Mouse (Mus musculus) forebrain, embryonic 13.5 days (tissue): ENCODE measurements at regions not wholly inside any gene's neighbourhood (a gene's known extent, or its start where the extent isn't known, plus 50 kb on each side); places are given as distances from the start of the nearest gene placed in this dataset.

Experiments
- ATAC-seq: fragments of 200-750 bp; cut with Nextera tagmentation; 2 replicates; pipeline ENCODE4 v1.8.0; 2017
- H3K27ac ChIP-seq: fragments of 300-500 bp; sonication (generic); 2 replicates; pipeline ENCODE4 v1.5.1; 2015; ENCODE audit warnings: inconsistent platforms, mild to moderate bottlenecking, moderate library complexity
- H3K27me3 ChIP-seq: fragments of 300-500 bp; sonication (generic); 2 replicates; pipeline ENCODE4 v1.6.1; 2015; ENCODE audit warnings: mild to moderate bottlenecking, inconsistent platforms
- H3K36me3 ChIP-seq: fragments of 300-500 bp; sonication (generic); 2 replicates; pipeline ENCODE4 v1.6.1; 2015; ENCODE audit warnings: mild to moderate bottlenecking, inconsistent platforms; ENCODE audit not compliant: poor library complexity, severe bottlenecking
- H3K4me1 ChIP-seq: fragments of 300-500 bp; sonication (generic); 2 replicates; pipeline ENCODE4 v1.6.1; 2015; ENCODE audit warnings: inconsistent platforms
- H3K4me2 ChIP-seq: fragments of 300-500 bp; sonication (generic); 2 replicates; pipeline ENCODE4 v1.6.1; 2015; ENCODE audit warnings: inconsistent platforms, mild to moderate bottlenecking, moderate library complexity
- H3K4me3 ChIP-seq: fragments of 300-500 bp; sonication (generic); 2 replicates; pipeline ENCODE4 v1.5.1; 2015; ENCODE audit warnings: mild to moderate bottlenecking, inconsistent platforms
- H3K9ac ChIP-seq: fragments of 300-500 bp; sonication (generic); 2 replicates; pipeline ENCODE4 v1.6.1; 2015; ENCODE audit warnings: mild to moderate bottlenecking, inconsistent platforms
- H3K9me3 ChIP-seq: fragments of 300-500 bp; sonication (generic); replicated peaks from 2 replicates; pipeline ENCODE4 v1.6.1; 2016; ENCODE audit warnings: inconsistent platforms
- WGBS: fragments of 180-500 bp; shearing (Covaris S2); methylation state at CpG from one replicate; pipeline ENCODE4 v1.1.7; 2015; 5-methylcytosine and 5-hydroxymethylcytosine counted together

DNA sequence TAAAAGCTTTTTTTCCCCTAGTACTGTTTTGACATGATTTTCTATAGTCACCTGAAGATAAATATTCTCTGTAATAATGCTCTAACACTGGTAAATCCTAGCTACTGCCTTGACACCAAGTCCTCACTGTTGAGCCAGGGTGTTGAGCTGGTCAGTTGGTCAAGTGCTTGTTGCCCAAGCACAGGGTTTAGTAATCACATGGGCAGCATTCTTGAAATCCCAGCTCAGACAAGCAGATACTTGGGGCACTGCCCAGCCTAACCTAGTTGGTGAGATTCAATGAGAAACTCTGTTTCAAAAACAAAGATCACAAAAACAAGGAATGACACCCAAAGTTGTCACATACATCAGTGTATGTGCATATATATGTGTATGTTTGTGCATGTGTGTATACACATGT, 95.4 kb upstream of the Far2 start:
- no peak overlapping the region for H3K4me3 ChIP-seq
- no peaks in the 10 kb centered on the region for H3K4me1 ChIP-seq
- ATAC-seq, result no peak
- H3K36me3 ChIP-seq, result no peaks in the 10 kb centered on the region
- no peak overlapping the region for H3K9ac ChIP-seq
- no peaks in the 10 kb centered on the region for H3K9me3 ChIP-seq
- no peak overlapping the region for H3K27ac ChIP-seq
- H3K4me2 ChIP-seq, result no peak overlapping the region
- no peaks in the 10 kb centered on the region for H3K27me3 ChIP-seq

DNA sequence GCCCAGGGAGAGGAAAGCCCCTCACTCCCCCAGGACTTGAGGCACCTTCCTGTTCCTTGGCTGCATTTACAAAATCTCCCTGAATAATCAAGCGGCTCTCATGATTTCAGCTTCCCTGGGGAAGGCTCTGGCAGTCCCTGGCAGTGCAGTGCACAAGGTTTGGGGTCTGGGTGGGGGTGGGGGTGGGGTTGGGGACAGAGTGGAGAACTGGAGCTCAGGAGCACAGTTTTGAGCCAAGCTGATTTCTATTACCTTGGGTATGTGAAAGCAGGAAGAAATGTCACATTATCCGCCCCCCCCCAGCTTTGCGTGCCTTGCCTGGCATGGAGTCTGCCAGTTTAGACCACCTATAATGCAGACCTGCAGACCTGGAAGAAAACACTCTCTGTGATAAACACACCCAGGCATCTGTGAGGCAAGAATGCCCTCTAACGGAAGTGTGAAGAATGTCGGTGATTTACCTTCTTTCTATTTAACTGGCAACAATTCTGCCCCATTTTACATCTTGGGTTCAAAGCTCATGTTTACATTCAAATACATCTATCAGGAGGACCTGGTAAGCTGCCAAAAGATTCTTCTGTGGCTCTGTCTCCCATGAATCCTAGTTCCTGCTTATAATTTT, 93.9 kb upstream of the Far2 start:
- no peak overlapping the region for H3K27ac ChIP-seq
- no peaks in the 10 kb centered on the region for H3K9me3 ChIP-seq
- no peaks in the 10 kb centered on the region for H3K4me1 ChIP-seq
- WGBS, result 36% methylated on average over 5 of the region's 5 CpGs
- no peak overlapping the region for H3K4me3 ChIP-seq
- peak; percentile 58; the same call in 1 of the 2 replicates for ATAC-seq
- H3K9ac ChIP-seq, result no peak overlapping the region
- H3K27me3 ChIP-seq, result no peaks in the 10 kb centered on the region
- H3K4me2 ChIP-seq, result no peak overlapping the region
- H3K36me3 ChIP-seq, result no peaks in the 10 kb centered on the region

DNA sequence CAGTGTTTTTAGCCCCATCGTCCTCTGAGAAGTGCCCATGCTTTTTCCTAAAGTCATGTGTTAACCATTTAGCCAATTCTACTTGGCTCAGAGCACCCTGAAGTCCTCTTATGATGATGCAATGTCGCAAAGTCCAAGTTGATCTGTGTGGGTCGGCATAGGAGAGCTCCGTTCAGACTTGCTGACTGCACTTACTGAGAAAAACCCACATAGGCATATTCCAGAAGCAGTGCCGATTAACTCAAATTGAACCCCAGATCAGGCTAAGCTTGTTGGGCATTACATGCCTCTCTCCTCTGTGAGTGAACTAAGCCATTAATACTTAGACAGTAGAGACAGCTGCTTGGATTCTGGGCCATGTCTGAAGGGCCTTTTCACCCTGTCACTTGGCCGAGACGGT, 93.3 kb upstream of the Far2 start:
- no peaks in the 10 kb centered on the region for H3K27me3 ChIP-seq
- H3K4me2 ChIP-seq, result no peak overlapping the region
- H3K9me3 ChIP-seq, result no peaks in the 10 kb centered on the region
- H3K36me3 ChIP-seq, result no peaks in the 10 kb centered on the region
- no peak overlapping the region for H3K4me3 ChIP-seq
- no peak overlapping the region for H3K9ac ChIP-seq
- WGBS, result 87% methylated on average over 7 of the region's 7 CpGs
- H3K4me1 ChIP-seq, result no peaks in the 10 kb centered on the region
- no peak overlapping the region for H3K27ac ChIP-seq
- ATAC-seq, result no peak

DNA sequence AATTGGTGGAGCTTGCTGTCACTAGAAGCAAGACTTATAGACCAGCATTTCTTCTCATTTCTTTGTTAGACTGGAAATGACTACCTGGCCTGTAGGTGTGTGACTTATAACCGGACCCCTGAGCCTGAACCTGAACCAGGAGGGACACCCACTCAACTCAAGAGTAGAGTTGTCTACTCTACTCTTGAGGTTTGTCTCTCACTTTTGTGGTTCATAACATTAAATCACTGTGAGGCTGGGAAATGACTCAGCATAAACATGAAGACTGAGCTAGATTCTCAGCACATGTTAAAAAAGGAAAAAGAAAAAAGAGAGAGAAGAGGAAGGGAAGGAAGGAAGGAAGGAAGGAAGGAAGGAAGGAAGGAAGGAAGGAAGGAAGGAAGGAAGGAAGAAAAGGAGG, 92.8 kb upstream of the Far2 start:
- H3K27ac ChIP-seq, result no peak overlapping the region
- H3K4me2 ChIP-seq, result no peak overlapping the region
- no peaks in the 10 kb centered on the region for H3K27me3 ChIP-seq
- 89% methylated on average over 1 of the region's 1 CpGs for WGBS
- ATAC-seq, result no peak
- H3K36me3 ChIP-seq, result no peaks in the 10 kb centered on the region
- H3K4me3 ChIP-seq, result no peak overlapping the region
- H3K4me1 ChIP-seq, result no peaks in the 10 kb centered on the region
- no peaks in the 10 kb centered on the region for H3K9me3 ChIP-seq
- no peak overlapping the region for H3K9ac ChIP-seq

DNA sequence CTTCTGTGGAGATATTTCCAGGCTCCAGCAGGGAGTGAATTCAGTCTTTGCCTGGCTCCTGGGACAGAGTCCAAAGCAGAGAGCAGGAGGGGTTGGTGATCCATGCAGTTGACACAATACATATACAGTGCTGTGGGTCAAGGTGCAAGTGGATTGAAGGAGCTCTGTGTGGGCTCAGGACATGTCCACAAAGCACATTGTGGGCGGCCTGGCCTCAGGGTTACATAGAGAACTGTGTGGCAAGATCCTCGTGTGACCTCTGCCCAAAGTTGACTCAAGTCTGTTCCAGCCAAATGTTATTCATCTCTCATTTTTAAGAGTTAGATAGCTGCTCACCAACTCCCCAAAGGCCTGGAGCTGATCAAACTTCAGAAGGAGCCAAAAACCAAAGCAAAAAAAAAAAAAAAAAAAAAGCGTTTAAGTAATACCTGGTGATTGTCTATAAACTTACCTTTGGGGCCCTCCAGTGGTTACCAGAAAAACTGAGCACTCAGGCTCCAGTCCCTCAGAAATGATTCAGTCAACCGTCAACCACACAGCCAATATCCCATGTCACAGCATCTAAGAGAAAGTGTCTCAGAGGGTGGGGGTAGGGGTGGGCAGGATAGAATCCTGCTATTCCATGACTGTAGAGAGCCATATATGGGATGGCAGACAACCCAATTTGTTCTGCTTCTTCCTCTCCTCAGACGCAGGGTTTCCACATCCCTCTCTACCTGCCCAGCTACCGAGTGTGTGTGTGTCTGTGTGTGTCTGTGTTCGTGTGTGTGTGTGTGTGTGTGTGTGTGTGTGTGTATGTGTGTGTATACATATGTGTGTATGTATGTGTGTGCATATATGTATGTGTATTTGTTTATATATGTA, 91.9 kb upstream of the Far2 start:
- Histone ChIP-seq H3K4me2 (no peak overlapping the region), H3K36me3 (no peaks in the 10 kb centered on the region), H3K4me3 (no peak overlapping the region), H3K4me1 (no peaks in the 10 kb centered on the region), H3K27me3 (no peaks in the 10 kb centered on the region), H3K9me3 (no peaks in the 10 kb centered on the region), H3K27ac (no peak overlapping the region), H3K9ac (no peak overlapping the region)
- peak; percentile 52; the same call in 1 of the 2 replicates for ATAC-seq
- 66% methylated on average over 7 of the region's 7 CpGs for WGBS

DNA sequence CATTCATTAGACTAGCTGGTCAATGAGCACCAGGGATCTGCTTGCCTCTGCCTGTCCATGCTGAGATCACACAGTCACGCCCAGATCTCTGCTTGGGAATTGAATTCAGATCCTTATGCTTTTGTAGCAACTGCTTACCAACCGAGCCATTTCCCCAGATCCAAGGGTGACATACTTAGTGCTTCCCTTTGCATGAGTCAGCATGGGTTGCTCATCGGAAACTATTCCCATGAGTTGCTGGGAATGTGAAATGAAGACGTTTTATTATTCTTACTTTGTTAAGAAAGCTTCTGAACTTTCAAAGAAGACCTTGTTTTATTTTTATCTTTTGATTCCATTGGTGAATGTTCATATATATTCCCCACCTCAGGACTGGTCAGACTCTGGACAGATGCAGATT, 82.3 kb upstream of the Far2 start:
- no peak for ATAC-seq
- 88% methylated on average over 4 of the region's 4 CpGs for WGBS
- Histone ChIP-seq H3K27me3 (no peaks in the 10 kb centered on the region), H3K27ac (no peak overlapping the region), H3K4me1 (no peaks in the 10 kb centered on the region), H3K4me3 (no peak overlapping the region), H3K9me3 (no peaks in the 10 kb centered on the region), H3K4me2 (no peak overlapping the region), H3K36me3 (no peaks in the 10 kb centered on the region), H3K9ac (no peak overlapping the region)

DNA sequence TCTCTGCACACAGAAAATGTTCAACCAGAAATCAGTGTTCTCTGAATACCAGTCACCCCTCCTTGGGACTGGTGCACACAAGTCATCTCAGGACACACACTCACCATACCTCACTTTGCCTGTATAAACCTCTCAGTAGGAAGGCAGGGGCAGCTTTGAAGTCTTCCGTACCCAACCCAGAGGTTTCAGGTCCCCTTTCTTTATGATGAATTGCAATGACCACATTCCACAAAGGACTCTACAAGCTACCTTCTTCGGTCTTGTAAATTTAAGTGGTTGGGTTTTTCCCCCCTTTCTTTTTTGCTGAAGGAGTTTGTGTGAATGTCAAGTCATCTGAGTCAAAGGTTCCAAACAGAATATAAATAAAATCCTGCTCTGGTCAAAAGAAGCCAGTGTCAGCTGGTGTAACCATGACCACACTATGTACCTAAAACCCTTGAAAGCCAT, 76.9 kb upstream of the Far2 start:
- no peaks in the 10 kb centered on the region for H3K9me3 ChIP-seq
- H3K4me2 ChIP-seq, result no peak overlapping the region
- ATAC-seq, result no peak
- no peaks in the 10 kb centered on the region for H3K36me3 ChIP-seq
- no peaks in the 10 kb centered on the region for H3K4me1 ChIP-seq
- no peaks in the 10 kb centered on the region for H3K27me3 ChIP-seq
- H3K27ac ChIP-seq, result no peak overlapping the region
- H3K9ac ChIP-seq, result no peak overlapping the region
- 89% methylated on average over 2 of the region's 2 CpGs for WGBS
- H3K4me3 ChIP-seq, result no peak overlapping the region

DNA sequence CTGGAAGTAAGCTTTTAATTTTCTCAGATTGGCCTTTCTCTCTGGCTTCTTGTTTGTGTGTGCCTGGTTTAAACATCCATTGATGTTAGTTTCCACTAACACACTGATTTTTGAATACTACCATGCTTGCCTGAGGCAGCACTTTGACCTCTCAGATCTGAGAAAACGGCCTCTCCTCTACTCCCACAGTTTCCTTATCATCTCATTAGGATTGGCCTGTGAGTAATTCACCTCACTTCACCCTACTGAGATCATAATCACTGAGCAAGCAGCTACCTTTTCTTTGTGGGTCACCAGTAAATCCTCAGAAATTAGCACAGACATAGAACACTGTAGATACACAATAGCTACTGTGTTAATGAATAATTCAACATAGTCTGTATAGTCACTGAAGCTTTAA, 74.5 kb upstream of the Far2 start:
- ATAC-seq, result no peak
- no peak overlapping the region for H3K4me2 ChIP-seq
- no peaks in the 10 kb centered on the region for H3K36me3 ChIP-seq
- no peaks in the 10 kb centered on the region for H3K9me3 ChIP-seq
- H3K27me3 ChIP-seq, result no peaks in the 10 kb centered on the region
- no peak overlapping the region for H3K9ac ChIP-seq
- no peak overlapping the region for H3K4me3 ChIP-seq
- no peak overlapping the region for H3K27ac ChIP-seq
- no peaks in the 10 kb centered on the region for H3K4me1 ChIP-seq
- WGBS, result 33% methylated on average over 1 of the region's 1 CpGs

DNA sequence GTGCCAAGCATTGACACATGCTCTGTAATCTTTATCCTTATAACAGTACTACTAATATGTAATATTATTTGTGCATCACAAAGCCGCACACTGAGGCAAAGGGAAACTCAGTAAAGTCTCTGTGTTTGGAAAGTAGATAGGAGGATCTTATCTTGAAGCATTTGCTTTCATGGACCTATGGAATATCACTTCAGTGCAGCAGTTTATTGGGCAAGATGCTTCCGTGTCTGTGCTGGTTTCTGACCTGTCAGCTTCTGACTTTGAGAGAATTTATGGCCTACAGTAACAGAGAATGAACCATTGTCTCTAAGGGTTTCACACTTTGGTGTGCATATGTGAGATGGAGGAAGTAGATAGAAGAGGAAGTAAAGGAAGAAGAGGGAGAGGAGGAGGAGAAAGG, 74.0 kb upstream of the Far2 start:
- H3K4me3 ChIP-seq, result no peak overlapping the region
- H3K4me1 ChIP-seq, result no peaks in the 10 kb centered on the region
- H3K27ac ChIP-seq, result no peak overlapping the region
- no peak overlapping the region for H3K4me2 ChIP-seq
- no peaks in the 10 kb centered on the region for H3K9me3 ChIP-seq
- WGBS, result 84% methylated on average over 2 of the region's 2 CpGs
- H3K9ac ChIP-seq, result no peak overlapping the region
- no peaks in the 10 kb centered on the region for H3K36me3 ChIP-seq
- no peak for ATAC-seq
- H3K27me3 ChIP-seq, result no peaks in the 10 kb centered on the region

DNA sequence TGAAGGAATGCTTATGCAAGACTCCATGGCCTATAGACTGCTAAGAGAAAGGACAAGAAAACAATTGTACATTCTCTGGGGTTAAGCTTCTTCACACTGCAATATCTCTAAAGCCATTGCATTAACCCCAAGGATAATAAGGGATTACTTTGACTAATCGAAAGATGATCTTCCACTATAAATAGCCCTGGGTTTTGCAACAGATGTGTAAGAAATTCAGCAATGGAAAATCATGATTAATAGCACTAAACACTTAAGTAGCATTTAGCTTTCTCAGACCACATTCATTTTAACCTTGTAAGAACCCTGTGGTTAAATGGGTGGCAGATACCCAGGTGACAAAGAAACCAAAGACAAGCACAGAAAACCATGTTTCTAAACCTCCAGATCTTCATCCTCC, 71.1 kb upstream of the Far2 start:
- Histone ChIP-seq H3K27ac (no peak overlapping the region), H3K9ac (no peak overlapping the region), H3K36me3 (no peaks in the 10 kb centered on the region), H3K4me2 (no peak overlapping the region), H3K9me3 (no peaks in the 10 kb centered on the region), H3K4me3 (no peak overlapping the region), H3K27me3 (no peaks in the 10 kb centered on the region), H3K4me1 (no peaks in the 10 kb centered on the region)
- ATAC-seq, result no peak
- WGBS, result 85% methylated on average over 1 of the region's 1 CpGs

DNA sequence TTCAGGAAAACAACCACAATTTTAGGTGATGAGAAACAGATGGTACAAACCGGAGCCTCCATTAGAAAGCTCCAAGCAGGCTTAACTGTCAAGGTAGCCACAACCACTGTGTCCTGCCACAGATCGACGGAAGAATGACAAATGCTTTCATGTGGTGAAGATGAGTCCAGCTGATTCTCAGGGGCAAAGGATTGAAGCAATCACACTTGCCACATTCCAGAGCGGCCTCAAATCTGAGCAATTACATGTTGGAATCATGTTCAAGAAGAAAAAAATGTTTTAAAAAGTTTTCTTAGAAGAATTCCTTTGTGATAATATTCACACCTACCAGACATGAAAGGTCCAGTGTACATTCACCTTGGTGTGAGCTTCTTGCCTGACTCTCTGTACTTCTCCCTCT, 57.7 kb upstream of the Far2 start:
- Histone ChIP-seq H3K9me3 (no peaks in the 10 kb centered on the region), H3K36me3 (no peaks in the 10 kb centered on the region), H3K4me3 (no peak overlapping the region), H3K27ac (no peak overlapping the region), H3K9ac (no peak overlapping the region), H3K4me2 (no peak overlapping the region), H3K4me1 (no peaks in the 10 kb centered on the region), H3K27me3 (no peaks in the 10 kb centered on the region)
- no peak for ATAC-seq
- 85% methylated on average over 4 of the region's 4 CpGs for WGBS
